Mouse (Mus musculus) brain, embryonic 14.5 days (tissue): ENCODE measurements around the gene Nhsl1.

ENCODE experiments used
- CTCF ChIP-seq: fragments of 200-500 bp; IDR thresholded peaks from 2 replicates; pipeline ENCODE4 v1.5.1; 2012; ENCODE audit warnings: inconsistent platforms, mild to moderate bottlenecking, moderate library complexity, borderline replicate concordance; ENCODE audit not compliant: insufficient read depth, insufficient read length; ENCODE audit errors: extremely low read depth
- POLR2A ChIP-seq: fragments of 200-500 bp; IDR thresholded peaks from 2 replicates; pipeline ENCODE4 v1.6.1; 2012; ENCODE audit warnings: mild to moderate bottlenecking, inconsistent platforms, borderline replicate concordance; ENCODE audit not compliant: poor library complexity, insufficient read depth, insufficient read length, severe bottlenecking; ENCODE audit errors: extremely low read depth

DNA sequence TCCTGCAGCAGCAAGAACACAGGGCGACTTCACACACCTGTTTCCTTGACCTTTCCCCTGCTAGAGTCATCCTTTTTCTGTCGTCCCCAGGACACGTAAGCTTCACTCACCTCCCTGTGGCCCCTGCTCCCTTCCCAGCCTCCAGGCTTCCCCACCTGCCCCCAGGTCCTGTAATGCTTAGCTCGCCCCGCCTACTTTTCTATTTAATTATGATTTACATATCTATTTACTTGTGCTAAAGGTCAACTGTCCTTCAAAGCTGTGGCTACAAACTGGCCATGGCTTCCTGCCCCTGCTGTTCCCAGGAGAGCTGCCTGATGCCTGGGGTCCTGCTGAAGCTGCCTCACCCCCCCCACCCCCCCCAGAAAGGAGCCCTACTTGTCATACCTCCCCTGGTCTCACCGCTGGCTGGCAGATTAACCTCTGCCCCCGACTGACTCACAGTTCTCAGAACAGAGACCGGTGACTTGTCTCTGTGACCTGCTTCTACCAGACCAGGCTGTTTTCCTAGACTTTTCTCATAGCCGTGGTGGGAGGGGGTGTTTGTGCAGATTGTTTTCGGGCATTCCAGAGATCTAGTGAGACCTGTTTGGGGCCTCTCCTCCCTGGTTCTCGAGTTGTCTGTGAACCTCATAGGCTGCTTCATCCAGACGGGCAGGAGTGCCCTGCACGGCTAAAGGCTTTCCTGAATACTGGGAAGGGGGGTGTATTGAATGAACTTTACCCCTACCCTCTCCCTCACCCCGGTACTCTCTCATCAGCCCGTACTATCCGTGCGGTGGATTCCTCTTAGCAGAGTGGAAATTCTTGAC lies 51.9 kb downstream of the Nhsl1 start:
- no peak for TF ChIP-seq POLR2A
- no peak for TF ChIP-seq CTCF
